ENCODE assay signal across 8 mouse cellular contexts in the genomic region with DNA sequence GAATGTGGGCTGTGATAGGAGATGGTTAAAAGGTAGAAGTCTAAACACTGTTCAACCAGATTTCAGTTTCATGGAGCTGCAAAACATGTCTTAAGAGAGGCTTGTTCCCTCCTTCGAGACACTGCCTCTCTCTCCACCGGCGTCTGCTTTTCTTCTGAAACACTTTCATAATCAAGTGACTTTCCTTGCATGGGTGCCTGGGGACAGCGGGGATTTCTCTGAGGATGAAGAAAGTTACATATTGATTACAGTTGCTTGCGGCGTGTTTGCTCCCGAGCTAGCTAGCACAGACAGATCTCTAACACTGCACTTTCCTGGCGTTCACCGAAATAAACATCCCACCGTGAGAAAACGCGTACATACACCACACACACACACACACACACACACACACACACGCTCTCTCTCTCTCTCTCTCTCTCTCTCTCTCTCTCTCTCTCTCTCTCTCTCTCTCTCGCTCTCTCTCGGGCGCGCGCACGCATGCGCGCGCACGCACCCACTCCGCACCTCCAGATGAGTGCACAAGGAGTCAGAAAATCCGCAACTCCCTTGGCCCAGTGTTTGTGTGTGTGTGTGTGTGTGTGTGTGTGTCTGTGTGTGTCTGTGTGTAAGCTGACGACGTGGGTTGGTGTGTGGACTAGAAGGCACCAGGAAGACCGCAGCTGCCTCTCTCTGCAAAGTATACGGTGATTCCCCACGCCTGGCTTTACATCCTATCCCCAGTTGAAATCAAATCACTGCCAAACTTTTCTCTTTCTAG. TPM values are rescaled to one million over a fixed set of nuclear protein-coding genes. Genes with fewer than 3 reads are reported as not detected.
DNase-seq lines count a peak whose midpoint lies in the region; ATAC-seq and TF ChIP-seq lines count a peak whose summit lies in the region.

No protein-coding gene starts in this region.

- no peak overlapping the region for H3K27ac ChIP-seq in spleen, adult 2 months (ENCODE audit: insufficient read depth, low read length)
- peak overlapping the region; percentile 89 for H3K27ac ChIP-seq in embryonic facial prominence, embryonic 12.5 days
- H3K27ac ChIP-seq in macrophage = no peak overlapping the region
- H3K27ac ChIP-seq in stomach, embryonic 14.5 days (ENCODE audit: low read length) = peak overlapping the region; percentile 44; the same call in 1 of the 2 replicates

- H3K9ac ChIP-seq in embryonic facial prominence, embryonic 12.5 days = peak overlapping the region; percentile 50
- peak overlapping the region; percentile 25; the same call in 1 of the 2 replicates for H3K9ac ChIP-seq in stomach, embryonic 14.5 days (replicated peaks; ENCODE audit: low read depth, low read length)

- H3K4me3 ChIP-seq in spleen, adult 2 months (ENCODE audit: extremely low read depth, insufficient read depth, insufficient read length) = peak overlapping the region; percentile 43
- H3K4me3 ChIP-seq in embryonic facial prominence, embryonic 12.5 days = peak overlapping the region; percentile 57
- peak overlapping the region; percentile 2; the same call in 1 of the 2 replicates for H3K4me3 ChIP-seq in macrophage (ENCODE audit: inconsistent target)
- H3K4me3 ChIP-seq in stomach, embryonic 14.5 days (ENCODE audit: low read depth, low read length) = peak overlapping the region; percentile 54

- no peak for TF ChIP-seq CTCF in spleen, adult 2 months (IDR thresholded peaks at IDR 0.05; ENCODE audit: extremely low read depth, insufficient read depth, insufficient read length, insufficient replicate concordance)

- peak overlapping the region; percentile 87 for H3K4me2 ChIP-seq in embryonic facial prominence, embryonic 12.5 days (replicated peaks)
- H3K4me2 ChIP-seq in stomach, embryonic 14.5 days (replicated peaks; ENCODE audit: low read depth, low read length) = peak overlapping the region; percentile 83

- no peaks in the 10 kb centered on the region for H3K9me3 ChIP-seq in embryonic facial prominence, embryonic 12.5 days
- H3K9me3 ChIP-seq in stomach, embryonic 14.5 days (ENCODE audit: control insufficient read depth, low read depth, low read length) = no peaks in the 10 kb centered on the region

- WGBS in spleen, adult 2 months = under 1% methylated on average over 28 of the region's 30 CpGs
- WGBS in embryonic facial prominence, embryonic 12.5 days = under 1% methylated on average over 24 of the region's 30 CpGs
- under 1% methylated on average over 17 of the region's 30 CpGs for WGBS in macrophage (ENCODE audit: missing documents)
- 1% methylated on average over 28 of the region's 30 CpGs for WGBS in stomach, embryonic 14.5 days

- no peak for TF ChIP-seq POLR2A in spleen, adult 2 months (IDR thresholded peaks at IDR 0.05; ENCODE audit: low read depth, low read length)

- H3K4me1 ChIP-seq in spleen, adult 2 months (ENCODE audit: control insufficient read depth, insufficient read depth, insufficient read length) = no peaks in the 10 kb centered on the region; the same call in 1 of the 2 replicates
- peaks cover 6% of the 10 kb centered on the region; the same call in 1 of the 2 replicates for H3K4me1 ChIP-seq in embryonic facial prominence, embryonic 12.5 days
- 0 out of 2 replicates have a peak, but pooled peaks cover 2% of the 10 kb centered on the region for H3K4me1 ChIP-seq in stomach, embryonic 14.5 days (ENCODE audit: control insufficient read depth, insufficient read depth, low read length)

- peak; percentile 42 for ATAC-seq in embryonic facial prominence, embryonic 12.5 days (ENCODE audit: insufficient number of reproducible peaks, insufficient read depth, low FRiP score, low TSS enrichment)
- ATAC-seq in stomach, embryonic 14.5 days (ENCODE audit: insufficient number of reproducible peaks, insufficient read depth, low FRiP score, low read depth) = peak; percentile 44

- H3K79me2 ChIP-seq in macrophage (ENCODE audit: inconsistent target) = no peaks in the 10 kb centered on the region

- DNase-seq in spleen, adult 2 months (ENCODE audit: low read depth in 1 of 2, low spot score in 2 of 2) = no peak
- no peak for DNase-seq in spleen, postnatal 4 days (ENCODE audit: low spot score in 2 of 2)
- DNase-seq in heart, postnatal 4 days = peak; percentile 9
- DNase-seq in layer of hippocampus, adult 9-11 months = peak; percentile 16
- no peak for DNase-seq in thymus, postnatal 14 days

- H3K27me3 ChIP-seq in spleen, adult 2 months (ENCODE audit: control insufficient read depth, insufficient read depth, low read length) = peaks cover 17% of the 10 kb centered on the region
- H3K27me3 ChIP-seq in embryonic facial prominence, embryonic 12.5 days = peaks cover 14% of the 10 kb centered on the region
- peaks cover 14% of the 10 kb centered on the region; the same call in 1 of the 2 replicates for H3K27me3 ChIP-seq in stomach, embryonic 14.5 days (ENCODE audit: control insufficient read depth, insufficient read depth, low read length)

- H3K36me3 ChIP-seq in spleen, adult 2 months (ENCODE audit: control insufficient read depth, insufficient read depth, low read length) = no peaks in the 10 kb centered on the region
- H3K36me3 ChIP-seq in embryonic facial prominence, embryonic 12.5 days = no peaks in the 10 kb centered on the region
- no peaks in the 10 kb centered on the region for H3K36me3 ChIP-seq in macrophage (ENCODE audit: inconsistent target)
- no peaks in the 10 kb centered on the region for H3K36me3 ChIP-seq in stomach, embryonic 14.5 days (ENCODE audit: control insufficient read depth, insufficient read depth, low read length)

RNA-seq across cellular contexts. Expression of a gene that starts 0.7 kb away (rescaled TPM):
- 1.4 and 1.5 TPM in 2 replicates for polyA plus RNA-seq in spleen, adult 2 months (2012; rRNA removed)
- 7.6 and 8.9 TPM in 2 replicates for polyA plus RNA-seq in embryonic facial prominence, embryonic 12.5 days (2016; fragmentation: Nextera tagmentation; extraction: Ambion mirVana)
- total RNA-seq in heart, postnatal 4 days (2021) = 10 to 100 TPM; 20.3 to 21.4 TPM
- under 1 TPM in 3 of 26 experiments, not detected in 23; 0.04 to 0.41 (median 0.05) TPM for total RNA-seq in macrophage (2018; cell fraction: chromatin; rRNA removed)
- total RNA-seq in macrophage (2018; cell fraction: cytosol; rRNA removed) = under 1 TPM in 5 of 26 experiments, not detected in 21; under 0.01 to 0.03 (median under 0.01) TPM
- total RNA-seq in macrophage (2018; cell fraction: nucleus; rRNA removed) = under 1 TPM in 7 of 26 experiments, not detected in 19; 0.04 to 0.58 (median 0.07) TPM
- not detected in 3 replicates for polyA plus RNA-seq in macrophage (2018)
- polyA plus RNA-seq in stomach, embryonic 14.5 days (2014; fragmentation: Nextera tagmentation; extraction: Ambion mirVana) = 9.8 and 10.1 TPM in 2 replicates

Comparison
In these comparisons a context has a peak if more than half of its experiments do, and no peak if none do; other contexts are left out.
1. DNase-seq: peak in heart, postnatal 4 days (single experiment) and layer of hippocampus, adult 9-11 months (single experiment); none in spleen, adult 2 months (0 of 2), spleen, postnatal 4 days (0 of 2) and thymus, postnatal 14 days (single experiment).
2. H3K27ac ChIP-seq: peak in embryonic facial prominence, embryonic 12.5 days (single experiment) and stomach, embryonic 14.5 days (single experiment); none in spleen, adult 2 months (single experiment) and macrophage (single experiment).
3. H3K4me3 ChIP-seq: peak in every context shown above with its lines; median percentile 57 in embryonic facial prominence, embryonic 12.5 days; 54 in stomach, embryonic 14.5 days; 43 in spleen, adult 2 months; 2 in macrophage.